Mouse (Mus musculus): ENCODE results near the gene Vapa. TPM values are rescaled to one million over a fixed set of nuclear protein-coding genes. Genes with fewer than 3 reads are reported as not detected.
A peak's percentile ranks its signal among the peaks of the same experiment; 100 is the strongest.
"Not testable (repeated sequence)": the region's sequence is repeated elsewhere in the genome, so short reads cannot be mapped to it uniquely, and the experiment has no call there.

Vapa gene
- polyA plus RNA-seq, 1 experiment from 2014 or later, result 266 TPM

DNA sequence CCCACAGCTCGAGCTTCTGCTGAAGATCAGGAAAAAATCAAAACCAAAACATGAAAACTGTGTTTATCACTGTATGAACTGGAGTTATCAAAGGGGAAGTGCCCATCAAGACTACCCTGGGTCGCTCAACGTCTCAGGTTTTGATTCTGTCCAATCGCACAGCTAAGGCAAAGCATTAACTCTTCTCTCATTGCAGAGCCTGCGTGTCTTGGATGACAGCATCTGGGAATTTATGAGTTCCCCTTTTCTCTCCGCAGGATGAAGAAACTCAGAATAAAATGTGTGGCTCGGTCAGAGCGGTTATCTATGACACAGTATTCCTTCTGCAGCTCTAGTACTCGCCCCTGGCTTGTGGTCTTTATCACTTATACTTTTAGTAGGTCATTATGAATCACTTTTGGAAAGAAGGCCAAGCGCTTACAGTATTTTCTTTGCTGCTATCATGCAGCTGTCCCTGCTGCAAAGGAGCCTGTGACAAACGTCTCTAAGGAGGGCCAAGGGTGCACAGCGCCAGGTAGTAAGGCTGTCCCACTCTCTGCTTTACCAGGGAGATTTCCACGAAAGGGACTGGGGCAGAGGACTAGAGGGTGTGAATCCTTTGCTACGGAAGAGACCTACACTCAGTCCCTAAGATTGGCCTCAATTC lies 22.5 kb upstream of the Vapa start:
- ATAC-seq (ENCODE audit: low FRiP score), result no peak
- Histone ChIP-seq H3K36me3 (ENCODE audit: control insufficient read depth, insufficient read depth, low read length) (no peaks in the 10 kb centered on the region), H3K4me2 (replicated peaks; ENCODE audit: low read depth, low read length) (no peak overlapping the region), H3K27me3 (ENCODE audit: control insufficient read depth, insufficient read depth, low read length) (no peaks in the 10 kb centered on the region), H3K27ac (ENCODE audit: low read depth, low read length) (no peak overlapping the region), H3K9ac (ENCODE audit: low read depth, low read length) (no peak overlapping the region), H3K4me3 (ENCODE audit: low read depth, low read length) (no peak overlapping the region), H3K4me1 (replicated peaks; ENCODE audit: control insufficient read depth, insufficient read depth, low read length) (no peaks in the 10 kb centered on the region), H3K9me3 (ENCODE audit: control insufficient read depth, low read length) (no peaks in the 10 kb centered on the region)
- WGBS, result 90% methylated on average over 14 of the region's 14 CpGs
- no peak for DNase-seq (ENCODE audit: low spot score)

DNA sequence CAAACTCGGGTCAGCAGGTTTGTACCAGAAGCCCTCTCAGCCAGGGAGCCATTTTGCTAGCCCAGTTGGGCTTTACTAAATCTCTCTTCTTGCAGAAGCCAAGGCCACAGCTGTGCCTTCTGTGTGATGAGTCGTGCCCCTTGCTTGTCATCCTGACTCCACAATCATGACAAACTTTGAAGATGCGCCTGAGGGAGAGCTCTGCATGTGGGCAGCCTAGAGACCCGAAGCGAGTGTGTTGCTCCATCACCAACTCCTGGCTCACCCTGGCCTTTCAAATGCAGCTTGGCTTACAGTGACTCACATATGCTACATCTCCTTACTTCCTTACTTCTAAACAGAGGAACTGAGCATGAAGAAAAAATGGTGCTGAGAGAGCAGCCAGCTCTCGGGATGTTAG lies 16.6 kb upstream of the Vapa start:
- Histone ChIP-seq H3K27ac (ENCODE audit: low read depth, low read length) (no peak overlapping the region), H3K4me1 (replicated peaks; ENCODE audit: control insufficient read depth, insufficient read depth, low read length) (no peaks in the 10 kb centered on the region), H3K36me3 (ENCODE audit: control insufficient read depth, insufficient read depth, low read length) (no peaks in the 10 kb centered on the region), H3K27me3 (ENCODE audit: control insufficient read depth, insufficient read depth, low read length) (no peaks in the 10 kb centered on the region), H3K4me3 (ENCODE audit: low read depth, low read length) (no peak overlapping the region), H3K4me2 (replicated peaks; ENCODE audit: low read depth, low read length) (no peak overlapping the region), H3K9ac (ENCODE audit: low read depth, low read length) (no peak overlapping the region), H3K9me3 (ENCODE audit: control insufficient read depth, low read length) (no peaks in the 10 kb centered on the region)
- DNase-seq (ENCODE audit: low spot score) (no peak), ATAC-seq (ENCODE audit: low FRiP score) (no peak)
- WGBS, result 81% methylated on average over 6 of the region's 6 CpGs

DNA sequence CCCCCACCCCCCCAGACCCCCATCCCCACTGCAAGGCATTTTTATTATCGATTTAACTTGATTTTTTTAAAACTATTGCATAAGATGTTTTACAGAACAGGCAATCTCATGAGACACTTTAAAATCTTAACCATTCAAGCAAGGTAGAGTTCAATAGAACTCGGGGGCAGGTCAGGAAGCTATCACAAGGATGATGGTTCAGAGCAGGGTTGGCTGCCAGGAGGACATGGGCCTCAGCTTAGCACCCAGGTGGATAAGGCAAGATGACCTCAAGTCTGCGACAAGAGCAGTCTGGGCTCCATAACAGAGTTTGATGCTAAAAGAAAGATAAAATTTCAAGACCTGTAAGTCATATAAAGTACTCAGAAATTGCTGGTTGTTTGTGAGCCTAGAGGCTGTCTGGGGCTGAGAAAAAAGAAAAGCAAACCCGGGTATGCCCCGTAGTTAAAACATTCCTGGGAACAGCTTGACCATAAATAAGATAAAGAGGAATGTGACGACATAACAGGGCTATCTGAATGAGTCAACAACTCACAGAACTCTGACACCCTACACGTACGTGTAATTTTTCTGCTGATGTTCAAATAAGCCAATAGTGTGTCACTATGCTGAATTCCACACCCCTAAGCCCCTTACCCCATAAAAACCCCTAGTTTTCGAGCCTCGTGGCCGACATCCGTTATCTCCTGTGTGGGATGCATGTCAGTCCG lies 15.6 kb upstream of the Vapa start:
- H3K27ac ChIP-seq (ENCODE audit: low read depth, low read length); H3K9me3 ChIP-seq (ENCODE audit: control insufficient read depth, low read length); DNase-seq (ENCODE audit: low spot score); H3K27me3 ChIP-seq (ENCODE audit: control insufficient read depth, insufficient read depth, low read length); H3K4me3 ChIP-seq (ENCODE audit: low read depth, low read length); H3K4me2 ChIP-seq (replicated peaks; ENCODE audit: low read depth, low read length); H3K36me3 ChIP-seq (ENCODE audit: control insufficient read depth, insufficient read depth, low read length); ATAC-seq (ENCODE audit: low FRiP score); H3K9ac ChIP-seq (ENCODE audit: low read depth, low read length); H3K4me1 ChIP-seq (replicated peaks; ENCODE audit: control insufficient read depth, insufficient read depth, low read length): not testable (repeated sequence)
- 90% methylated on average over 13 of the region's 13 CpGs for WGBS

DNA sequence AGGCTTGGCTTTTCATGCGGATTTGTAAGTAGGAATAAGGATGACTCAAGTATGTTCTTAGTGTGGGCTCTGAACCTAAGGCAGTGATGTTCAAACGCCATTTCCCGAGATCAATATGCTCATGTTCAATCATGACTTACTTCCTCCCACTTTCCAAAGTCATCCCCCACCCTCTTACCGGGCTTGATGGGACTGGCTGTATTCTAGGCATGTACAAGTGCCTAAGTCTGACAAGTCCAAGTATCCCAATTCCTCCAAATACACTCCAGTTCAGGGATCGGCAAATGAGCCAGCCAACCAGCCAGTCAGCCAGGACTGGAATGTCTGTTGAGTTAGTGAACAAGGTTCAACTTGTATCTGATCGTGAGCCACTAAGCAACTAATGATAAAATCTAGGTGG lies 12.9 kb upstream of the Vapa start:
- no peak overlapping the region for H3K27ac ChIP-seq (ENCODE audit: low read depth, low read length)
- H3K4me3 ChIP-seq (ENCODE audit: low read depth, low read length), result no peak overlapping the region
- 85% methylated on average over 6 of the region's 6 CpGs for WGBS
- DNase-seq (ENCODE audit: low spot score) (no peak), ATAC-seq (ENCODE audit: low FRiP score) (no peak)
- no peaks in the 10 kb centered on the region for H3K36me3 ChIP-seq (ENCODE audit: control insufficient read depth, insufficient read depth, low read length)
- no peak overlapping the region for H3K4me2 ChIP-seq (replicated peaks; ENCODE audit: low read depth, low read length)
- no peaks in the 10 kb centered on the region for H3K27me3 ChIP-seq (ENCODE audit: control insufficient read depth, insufficient read depth, low read length)
- H3K4me1 ChIP-seq (replicated peaks; ENCODE audit: control insufficient read depth, insufficient read depth, low read length), result no peaks in the 10 kb centered on the region
- H3K9ac ChIP-seq (ENCODE audit: low read depth, low read length), result no peak overlapping the region
- no peaks in the 10 kb centered on the region for H3K9me3 ChIP-seq (ENCODE audit: control insufficient read depth, low read length)

DNA sequence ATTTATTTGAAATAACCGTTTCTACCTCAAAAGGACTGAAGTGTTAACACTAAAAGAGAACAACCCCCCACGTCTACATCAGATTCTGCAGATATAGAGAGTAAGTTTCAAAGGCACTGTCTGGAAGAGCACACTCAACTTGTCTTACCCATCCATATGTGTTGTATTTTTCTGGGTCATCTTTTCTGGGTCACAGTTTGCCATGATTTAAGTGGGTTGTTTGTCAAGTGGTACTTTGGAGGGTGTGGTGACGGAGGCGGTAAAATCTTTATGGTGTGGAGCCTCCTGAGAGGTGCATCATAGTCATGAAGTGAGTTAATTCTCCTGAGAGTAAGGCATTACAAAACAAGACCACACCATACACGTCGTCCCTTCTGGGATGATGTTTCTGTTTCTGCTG lies 12.2 kb upstream of the Vapa start:
- no peak overlapping the region for H3K4me3 ChIP-seq (ENCODE audit: low read depth, low read length)
- H3K27ac ChIP-seq (ENCODE audit: low read depth, low read length), result no peak overlapping the region
- no peaks in the 10 kb centered on the region for H3K4me1 ChIP-seq (replicated peaks; ENCODE audit: control insufficient read depth, insufficient read depth, low read length)
- no peak overlapping the region for H3K9ac ChIP-seq (ENCODE audit: low read depth, low read length)
- H3K4me2 ChIP-seq (replicated peaks; ENCODE audit: low read depth, low read length), result no peak overlapping the region
- 85% methylated on average over 6 of the region's 6 CpGs for WGBS
- DNase-seq (ENCODE audit: low spot score) (no peak), ATAC-seq (ENCODE audit: low FRiP score) (no peak)
- no peaks in the 10 kb centered on the region for H3K9me3 ChIP-seq (ENCODE audit: control insufficient read depth, low read length)
- H3K27me3 ChIP-seq (ENCODE audit: control insufficient read depth, insufficient read depth, low read length), result no peaks in the 10 kb centered on the region
- H3K36me3 ChIP-seq (ENCODE audit: control insufficient read depth, insufficient read depth, low read length), result no peaks in the 10 kb centered on the region

DNA sequence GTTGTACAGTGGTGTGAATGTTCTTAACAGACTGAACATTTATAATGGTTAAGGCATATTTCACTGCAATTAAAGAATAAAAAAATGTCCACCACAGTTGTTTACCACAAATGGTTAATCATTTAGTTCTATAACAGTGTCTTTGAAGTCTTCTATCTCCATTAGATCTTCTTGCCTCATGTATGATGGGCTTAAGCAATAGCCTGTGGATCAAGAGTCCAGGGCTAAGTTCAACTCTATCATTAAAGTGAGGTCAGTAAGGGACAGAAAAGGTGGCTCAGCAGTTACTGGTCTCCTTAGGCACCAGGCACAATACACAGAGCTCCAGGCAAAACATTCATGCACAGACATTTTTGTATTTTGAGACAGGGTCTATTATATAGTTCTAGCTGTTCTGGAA lies 9.8 kb upstream of the Vapa start:
- no peak overlapping the region for H3K9ac ChIP-seq (ENCODE audit: low read depth, low read length)
- H3K27ac ChIP-seq (ENCODE audit: low read depth, low read length), result no peak overlapping the region
- H3K9me3 ChIP-seq (ENCODE audit: control insufficient read depth, low read length), result no peaks in the 10 kb centered on the region
- DNase-seq (ENCODE audit: low spot score) (no peak), ATAC-seq (ENCODE audit: low FRiP score) (no peak)
- no peaks in the 10 kb centered on the region for H3K27me3 ChIP-seq (ENCODE audit: control insufficient read depth, insufficient read depth, low read length)
- H3K4me2 ChIP-seq (replicated peaks; ENCODE audit: low read depth, low read length), result no peak overlapping the region
- H3K4me1 ChIP-seq (replicated peaks; ENCODE audit: control insufficient read depth, insufficient read depth, low read length), result no peaks in the 10 kb centered on the region
- H3K4me3 ChIP-seq (ENCODE audit: low read depth, low read length), result no peak overlapping the region
- H3K36me3 ChIP-seq (ENCODE audit: control insufficient read depth, insufficient read depth, low read length), result no peaks in the 10 kb centered on the region

DNA sequence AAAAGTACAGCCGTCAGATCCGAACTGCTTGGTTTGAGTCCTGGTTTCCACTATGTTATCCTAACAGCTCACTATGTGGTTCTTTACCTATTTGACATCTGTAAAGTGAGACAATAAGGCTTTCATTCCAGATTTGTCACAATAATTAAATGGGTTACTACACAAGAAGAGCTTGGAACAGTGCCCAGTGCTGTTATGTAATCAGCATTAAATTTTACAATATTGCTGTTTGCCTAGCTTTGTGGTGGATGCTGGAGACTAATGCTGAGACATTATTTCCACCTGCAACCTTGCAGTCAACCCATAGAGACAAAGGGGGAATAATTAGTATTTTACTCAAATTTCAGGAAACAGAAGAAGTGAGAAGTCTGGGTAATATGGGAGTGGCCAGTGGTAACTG lies 5.1 kb upstream of the Vapa start:
- Histone ChIP-seq H3K36me3 (ENCODE audit: control insufficient read depth, insufficient read depth, low read length) (no peaks in the 10 kb centered on the region), H3K4me3 (ENCODE audit: low read depth, low read length) (no peak overlapping the region), H3K27me3 (ENCODE audit: control insufficient read depth, insufficient read depth, low read length) (no peaks in the 10 kb centered on the region), H3K9me3 (ENCODE audit: control insufficient read depth, low read length) (no peaks in the 10 kb centered on the region), H3K27ac (ENCODE audit: low read depth, low read length) (no peak overlapping the region), H3K4me2 (replicated peaks; ENCODE audit: low read depth, low read length) (no peak overlapping the region), H3K9ac (ENCODE audit: low read depth, low read length) (no peak overlapping the region), H3K4me1 (replicated peaks; ENCODE audit: control insufficient read depth, insufficient read depth, low read length) (0 out of 2 replicates have a peak, but pooled peaks cover 2% of the 10 kb centered on the region)
- DNase-seq (ENCODE audit: low spot score) (no peak), ATAC-seq (ENCODE audit: low FRiP score) (no peak)
- WGBS, result 93% methylated on average over 2 of the region's 2 CpGs

DNA sequence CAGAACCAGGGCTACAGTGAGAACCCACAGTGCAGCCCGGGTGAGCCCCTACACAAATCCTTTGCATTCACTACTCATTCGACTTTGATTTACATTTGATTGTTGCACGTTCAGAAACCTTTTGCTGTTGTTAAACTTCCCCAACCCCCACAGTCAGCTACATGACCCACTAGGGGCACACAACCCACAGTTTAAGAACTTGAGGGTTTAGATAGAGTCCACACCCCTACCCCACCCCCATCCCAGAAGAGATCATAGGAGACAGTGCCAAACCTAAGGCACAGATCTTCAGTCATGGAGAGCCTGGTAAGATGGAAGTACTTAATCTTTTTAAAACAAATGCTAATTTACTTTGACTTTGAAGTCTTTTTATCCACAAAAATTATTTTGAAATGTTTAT lies 2.3 kb upstream of the Vapa start:
- Histone ChIP-seq H3K27me3 (ENCODE audit: control insufficient read depth, insufficient read depth, low read length) (no peaks in the 10 kb centered on the region), H3K27ac (ENCODE audit: low read depth, low read length) (no peak overlapping the region), H3K36me3 (ENCODE audit: control insufficient read depth, insufficient read depth, low read length) (no peaks in the 10 kb centered on the region), H3K9ac (ENCODE audit: low read depth, low read length) (no peak overlapping the region), H3K4me3 (ENCODE audit: low read depth, low read length) (no peak overlapping the region), H3K4me1 (replicated peaks; ENCODE audit: control insufficient read depth, insufficient read depth, low read length) (0 out of 2 replicates have a peak, but pooled peaks cover 2% of the 10 kb centered on the region), H3K9me3 (ENCODE audit: control insufficient read depth, low read length) (no peaks in the 10 kb centered on the region), H3K4me2 (replicated peaks; ENCODE audit: low read depth, low read length) (no peak overlapping the region)
- ATAC-seq (ENCODE audit: low FRiP score), result no peak
- WGBS, result 55% methylated on average over 3 of the region's 3 CpGs
- no peak for DNase-seq (ENCODE audit: low spot score)

DNA sequence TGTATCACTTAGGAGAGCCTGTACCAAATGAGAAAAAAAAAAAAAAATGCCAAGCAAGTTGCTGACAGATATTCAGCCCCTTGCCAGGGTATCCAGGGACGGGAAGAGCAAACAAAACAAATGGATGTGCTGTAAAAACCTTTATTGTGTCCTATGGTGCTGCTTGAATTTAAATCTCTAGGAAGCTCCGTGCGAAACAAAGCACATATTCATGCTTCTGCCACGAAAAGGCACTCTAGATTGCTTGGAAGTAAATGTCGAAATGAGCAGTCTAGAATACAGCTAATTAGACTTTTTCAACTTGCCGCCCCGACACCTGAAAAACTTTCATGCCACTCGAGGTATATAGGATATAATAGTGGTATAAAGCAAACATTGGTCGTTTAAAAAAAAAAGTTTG lies 1.1 kb upstream of the Vapa start:
- Histone ChIP-seq H3K27ac (ENCODE audit: low read depth, low read length) (peak overlapping the region; percentile 99), H3K4me1 (replicated peaks; ENCODE audit: control insufficient read depth, insufficient read depth, low read length) (0 out of 2 replicates have a peak, but pooled peaks cover 5% of the 10 kb centered on the region), H3K27me3 (ENCODE audit: control insufficient read depth, insufficient read depth, low read length) (no peaks in the 10 kb centered on the region), H3K9me3 (ENCODE audit: control insufficient read depth, low read length) (no peaks in the 10 kb centered on the region), H3K4me2 (replicated peaks; ENCODE audit: low read depth, low read length) (peak overlapping the region; percentile 59), H3K36me3 (ENCODE audit: control insufficient read depth, insufficient read depth, low read length) (no peaks in the 10 kb centered on the region), H3K4me3 (ENCODE audit: low read depth, low read length) (peak overlapping the region; percentile 97), H3K9ac (ENCODE audit: low read depth, low read length) (peak overlapping the region; percentile 96)
- WGBS, result 1% methylated on average over 9 of the region's 9 CpGs
- ATAC-seq (ENCODE audit: low FRiP score) (no peak), DNase-seq (ENCODE audit: low spot score) (no peak)

Measured in hindbrain, embryonic 11.5 days (tissue).